Mouse (Mus musculus): ENCODE data around the gene Spata5. TPM values are rescaled to one million over a fixed set of nuclear protein-coding genes. Genes with fewer than 3 reads are reported as not detected.

Gene Spata5
- polyA plus RNA-seq (2012; ENCODE audit: low replicate concordance), result 8.8 and 10.2 TPM in 2 replicates

DNA sequence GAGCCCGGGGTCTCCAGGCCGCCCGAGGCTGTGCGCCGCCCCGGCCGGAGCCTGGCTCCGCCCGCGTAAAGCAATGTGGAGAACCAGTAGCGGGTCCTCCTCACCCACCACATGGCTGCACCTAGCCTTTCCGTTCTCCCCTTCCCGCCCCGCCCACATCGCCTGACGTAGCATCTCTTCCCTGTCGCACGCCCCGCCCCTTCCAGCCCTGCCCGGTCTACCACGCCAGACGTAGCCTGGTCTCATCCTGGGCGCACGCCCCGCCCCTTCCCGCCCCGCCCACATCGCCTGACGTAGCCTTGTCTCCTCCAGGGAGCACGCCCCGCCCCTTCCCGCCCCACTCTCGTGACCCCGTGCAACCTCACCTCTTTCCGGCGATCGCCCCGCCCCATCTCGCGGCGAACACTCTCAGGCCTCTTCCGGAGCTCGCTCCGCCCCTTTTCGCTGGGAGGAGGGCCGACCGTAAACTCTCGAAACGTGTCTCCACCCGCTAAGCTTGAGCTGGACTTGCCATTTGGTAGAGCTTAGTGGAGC lies at the start of gene Spata5:
TSS of gene Spata5 (plus strand) at position 439 of the 534 bp plus-strand sequence.

DNA sequence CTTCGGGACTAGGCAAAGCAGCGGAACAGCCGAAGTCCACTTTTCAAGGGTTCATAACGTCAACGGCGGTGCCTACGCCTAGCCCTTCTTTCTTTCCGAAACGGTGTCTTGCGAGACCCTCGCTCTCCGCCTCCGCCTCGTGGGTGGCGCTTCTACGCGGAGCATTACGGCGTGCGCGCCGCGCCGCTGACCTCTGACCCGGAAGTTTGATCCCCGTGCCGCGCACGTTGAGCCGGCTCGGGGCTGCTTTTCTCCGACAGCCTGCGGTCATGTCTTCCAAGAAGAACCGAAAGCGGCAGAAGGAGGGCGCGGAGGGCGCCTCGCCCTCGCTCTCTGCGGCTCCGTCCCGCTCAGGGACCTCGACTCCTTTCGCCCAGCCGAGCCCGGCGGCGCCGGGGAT lies 376 bp downstream of the Spata5 start, which contains the start of gene Nudt6:
TSS of gene Nudt6 (minus strand) at position 140 of the 400 bp plus-strand sequence.

Other genes with a start within 250 kb of the Spata5 start
- not detected in 2 replicates for gene Il21, start 187.3 kb upstream of the Spata5 start, polyA plus RNA-seq (2012; ENCODE audit: low replicate concordance)
- 0.05 and 0.28 TPM in 2 replicates for gene Bbs12, start 107.3 kb upstream of the Spata5 start, polyA plus RNA-seq (2012; ENCODE audit: low replicate concordance)
- 0.43 and 1.6 TPM in 2 replicates for gene Cetn4, start 107.2 kb upstream of the Spata5 start, polyA plus RNA-seq (2012; ENCODE audit: low replicate concordance)
- gene Fgf2, start 71.5 kb upstream of the Spata5 start, polyA plus RNA-seq (2012; ENCODE audit: low replicate concordance), result 0.02 and 0.12 TPM in 2 replicates
- gene Nudt6, start 315 bp downstream of the Spata5 start, polyA plus RNA-seq (2012; ENCODE audit: low replicate concordance), result 17.9 and 19.9 TPM in 2 replicates
- 1.2 TPM in 2 replicates for gene Spry1, start 220.1 kb downstream of the Spata5 start, polyA plus RNA-seq (2012; ENCODE audit: low replicate concordance)